Mouse (Mus musculus): ENCODE results near the gene Noc2l. TPM values are rescaled to one million over a fixed set of nuclear protein-coding genes. Genes with fewer than 3 reads are reported as not detected.

Gene Noc2l
- total RNA-seq, 2 experiments from 2014 or later: 22.6 to 22.9 TPM

DNA sequence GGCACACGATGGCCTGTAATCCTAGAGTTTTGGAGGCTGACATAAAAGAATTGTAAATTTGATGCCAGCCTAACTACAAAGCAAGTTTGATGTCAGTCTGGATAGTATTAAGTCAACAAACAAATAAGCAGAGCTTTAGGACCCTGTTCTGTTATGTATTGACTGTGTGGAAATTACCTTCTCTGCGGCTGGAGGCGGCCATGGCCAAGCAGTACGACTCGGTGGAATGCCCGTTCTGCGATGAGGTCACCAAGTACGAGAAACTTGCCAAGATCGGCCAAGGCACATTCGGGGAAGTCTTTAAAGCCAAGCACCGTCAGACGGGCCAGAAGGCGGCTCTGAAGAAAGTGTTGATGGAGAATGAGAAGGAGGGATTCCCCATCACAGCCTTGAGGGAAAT lies 22.7 kb upstream of the Noc2l start:
- intact Hi-C loops (cut with DNase I): no loop called here
- no peak for DNase-seq (ENCODE audit: low spot score)

DNA sequence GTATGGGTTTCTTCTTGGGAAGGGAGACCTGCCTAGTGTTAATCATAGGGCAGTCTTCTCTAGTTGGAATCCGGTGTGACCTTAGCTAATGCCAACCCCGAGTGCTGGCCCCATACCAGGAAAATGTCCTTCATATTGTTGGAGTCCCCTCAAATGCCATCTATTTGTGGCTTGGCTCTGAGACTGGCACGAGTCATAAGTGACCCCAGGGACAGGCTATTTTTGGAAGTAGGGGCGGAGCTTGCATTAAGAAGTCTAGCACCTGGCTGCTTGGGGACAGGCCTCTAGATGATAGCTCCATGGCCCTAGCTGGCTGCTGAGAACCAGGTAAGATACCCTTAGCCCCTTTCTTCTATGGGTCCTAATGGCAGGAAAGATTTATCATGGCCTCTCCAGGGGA lies 20.2 kb upstream of the Noc2l start, which contains the start of gene Perm1:
Gene Perm1, plus strand, starts transcription at position 220 of the 400 bp plus-strand sequence.
- intact Hi-C loops (cut with DNase I): no loop called here
- no peak for DNase-seq (ENCODE audit: low spot score)

DNA sequence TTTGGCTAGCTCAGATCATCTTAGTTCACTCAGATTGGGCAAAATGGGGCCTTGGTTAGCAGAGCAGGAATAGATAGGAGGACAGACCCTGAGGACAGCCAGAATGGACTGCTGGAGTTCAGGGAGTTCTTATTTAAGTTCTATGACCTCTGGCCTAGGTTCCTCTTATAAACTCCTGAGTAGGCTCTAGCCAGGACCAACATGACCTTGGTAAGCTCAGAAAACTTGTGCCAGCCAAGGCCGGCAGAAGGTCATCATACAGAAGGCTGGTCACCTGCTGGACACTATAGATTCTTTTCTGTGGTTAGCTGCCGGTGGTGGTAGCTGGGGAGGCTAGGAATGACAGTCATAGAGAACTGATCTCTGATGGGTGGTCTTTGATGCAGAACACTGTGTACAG lies 19.6 kb upstream of the Noc2l start:
- no peak for DNase-seq (ENCODE audit: low spot score)
- intact Hi-C loops (cut with DNase I): no loop called here

DNA sequence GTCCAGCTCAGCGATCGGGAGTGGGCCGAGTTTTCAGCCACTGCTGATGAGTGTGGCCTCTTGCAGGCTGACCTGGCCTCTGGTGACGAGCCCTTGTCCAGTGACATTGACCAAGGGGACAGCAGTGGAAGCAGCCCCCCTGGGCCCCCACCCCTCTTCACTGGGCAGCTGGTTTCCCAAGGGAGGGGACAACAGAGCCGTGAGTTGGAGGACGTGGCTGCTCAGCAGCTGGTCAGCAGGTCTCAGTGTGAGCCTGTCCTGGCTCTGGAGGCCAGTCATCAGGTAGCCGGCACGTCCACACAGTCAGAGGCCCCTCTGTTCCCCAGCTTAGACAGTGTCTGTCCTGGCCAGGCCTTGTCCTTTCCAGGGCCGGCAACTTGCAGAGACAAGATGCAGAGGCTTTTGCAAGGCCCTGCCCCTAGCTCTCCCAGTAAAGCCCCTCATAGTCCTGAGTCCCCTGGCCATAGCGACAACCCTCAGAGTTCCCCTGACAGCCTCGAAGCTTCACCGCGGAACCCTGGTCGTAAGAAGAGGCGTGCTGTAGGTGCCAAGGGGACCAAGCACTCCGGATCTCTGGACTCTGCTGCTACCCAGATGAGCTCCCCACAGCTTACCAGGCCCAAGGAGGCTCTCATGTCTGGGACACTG lies 18.7 kb upstream of the Noc2l start:
- no peak for DNase-seq (ENCODE audit: low spot score)
- intact Hi-C loops (cut with DNase I): no loop called here

DNA sequence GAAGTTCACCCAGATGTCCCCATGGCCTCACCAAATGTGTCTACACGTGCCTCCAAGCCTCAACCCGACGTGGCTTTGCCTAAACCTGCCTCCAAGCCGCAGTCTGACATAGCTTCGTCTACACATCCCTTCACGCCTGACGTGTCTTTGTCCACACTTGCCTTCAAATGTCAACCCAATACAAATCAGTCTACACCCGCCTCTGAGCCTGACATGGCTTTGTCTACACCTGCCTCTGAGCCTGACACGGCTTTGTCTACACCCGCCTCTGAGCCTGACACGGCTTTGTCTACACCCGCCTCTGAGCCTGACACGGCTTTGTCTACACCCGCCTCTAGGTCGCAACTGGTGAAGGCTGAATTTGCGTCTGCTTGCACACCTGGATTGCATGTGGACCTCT lies 18.0 kb upstream of the Noc2l start:
- DNase-seq (ENCODE audit: low spot score): no peak
- intact Hi-C loops (cut with DNase I): no loop called here

DNA sequence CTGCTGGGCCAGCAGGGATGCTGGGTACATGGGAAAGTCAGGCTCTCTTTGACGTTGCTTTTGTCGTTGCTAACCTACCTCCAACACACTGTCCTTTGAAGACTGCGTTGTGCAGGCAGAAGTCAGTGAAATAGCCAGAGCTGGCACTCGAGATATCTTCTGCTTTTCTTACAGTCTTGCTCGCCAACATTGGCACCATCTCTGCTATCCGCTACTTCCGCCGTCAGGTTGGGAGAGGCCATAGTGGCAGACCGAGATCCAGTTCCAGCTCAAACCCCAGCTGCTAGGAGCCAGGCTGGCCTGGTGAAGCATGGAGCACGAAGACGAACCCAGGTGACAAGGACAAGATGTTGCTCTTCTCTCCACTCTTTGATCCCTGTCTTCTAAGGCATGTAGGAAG lies 15.9 kb upstream of the Noc2l start:
- no peak for DNase-seq (ENCODE audit: low spot score)
- intact Hi-C loops (cut with DNase I): no loop called here

DNA sequence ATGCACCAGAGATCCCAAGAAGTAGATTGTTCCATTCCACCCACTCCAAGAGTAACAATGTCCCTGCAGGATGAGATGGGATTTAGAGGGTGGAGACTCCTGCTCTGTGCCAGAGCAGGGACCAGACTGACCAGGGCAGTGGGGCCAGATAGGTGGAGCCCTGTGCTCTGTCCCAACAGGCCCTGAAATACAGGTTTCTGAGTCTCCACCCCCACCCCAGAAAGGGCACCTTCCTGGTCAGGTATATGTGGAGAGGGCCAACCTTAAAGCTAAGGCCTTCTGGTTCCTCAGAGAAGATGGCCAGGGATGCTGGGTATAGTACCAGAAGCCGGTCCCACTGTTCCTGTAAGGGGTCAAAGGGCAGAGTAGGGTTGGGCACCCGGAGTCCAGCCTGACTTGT lies 11.5 kb upstream of the Noc2l start:
- no peak for DNase-seq (ENCODE audit: low spot score)
- intact Hi-C loops (cut with DNase I): no loop called here

DNA sequence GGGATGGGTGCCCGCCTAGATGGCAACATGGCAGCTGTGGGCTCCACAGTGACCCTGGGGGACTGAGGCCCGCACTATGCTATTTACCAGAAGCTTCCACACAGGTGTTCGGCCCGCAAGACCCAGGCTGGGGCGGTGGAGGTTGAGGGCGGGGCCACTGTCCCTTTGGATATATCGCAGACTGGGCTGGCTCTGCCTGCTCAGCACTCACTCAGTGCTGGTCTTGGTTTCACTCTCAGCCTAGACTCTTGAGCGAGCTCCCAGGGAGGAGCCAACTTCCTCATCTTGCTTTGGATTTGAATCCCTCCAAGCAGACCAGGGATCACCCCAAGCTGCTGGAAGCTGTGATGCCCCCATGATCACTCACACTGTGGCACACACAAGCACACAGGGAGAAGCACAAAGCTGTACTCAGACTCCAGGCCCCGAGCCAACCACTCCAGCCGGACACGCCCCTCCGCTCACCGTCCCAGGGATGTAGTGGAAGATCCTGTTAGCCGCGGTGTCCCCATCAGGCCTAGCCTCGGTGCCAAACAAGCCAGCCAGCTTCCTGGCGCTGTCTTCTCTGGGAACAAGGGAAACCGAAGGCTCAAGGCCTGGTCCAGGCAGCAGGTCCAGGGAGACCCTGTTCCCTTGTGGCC lies 7.9 kb upstream of the Noc2l start:
- intact Hi-C loops (cut with DNase I): no loop called here
- no peak for DNase-seq (ENCODE audit: low spot score)

DNA sequence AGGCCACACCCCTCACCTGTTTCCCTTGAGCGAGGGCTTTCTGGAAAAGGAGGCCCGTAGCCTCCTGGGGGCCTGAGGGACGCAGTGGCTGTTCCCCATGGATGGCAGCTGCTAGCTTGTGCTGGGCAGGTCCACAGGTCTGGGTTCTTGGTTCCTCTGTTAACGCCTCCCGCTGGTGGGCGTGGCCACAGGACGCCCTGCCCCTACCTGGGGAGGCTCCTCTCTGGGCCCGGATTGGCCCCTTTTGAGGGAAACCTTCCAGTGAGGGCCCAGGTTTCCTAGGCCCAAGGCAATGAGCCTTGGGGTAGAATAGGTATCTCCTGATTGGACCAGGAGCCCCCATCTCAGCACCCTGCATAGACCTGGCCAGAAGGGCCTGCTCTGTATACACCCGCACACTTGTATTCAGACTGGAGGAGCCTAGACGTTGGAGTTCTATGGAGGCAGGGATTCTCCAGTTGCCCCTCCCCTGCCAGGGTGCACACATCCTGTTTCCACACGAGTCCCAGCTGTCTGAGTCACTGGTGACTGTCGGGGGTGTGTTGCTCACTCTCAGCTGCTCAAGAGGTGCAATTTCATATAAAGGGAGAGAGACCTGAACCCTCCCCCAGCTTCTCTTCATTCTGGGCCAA lies 7.3 kb upstream of the Noc2l start:
- intact Hi-C loops (cut with DNase I): no loop called here
- no peak for DNase-seq (ENCODE audit: low spot score)

DNA sequence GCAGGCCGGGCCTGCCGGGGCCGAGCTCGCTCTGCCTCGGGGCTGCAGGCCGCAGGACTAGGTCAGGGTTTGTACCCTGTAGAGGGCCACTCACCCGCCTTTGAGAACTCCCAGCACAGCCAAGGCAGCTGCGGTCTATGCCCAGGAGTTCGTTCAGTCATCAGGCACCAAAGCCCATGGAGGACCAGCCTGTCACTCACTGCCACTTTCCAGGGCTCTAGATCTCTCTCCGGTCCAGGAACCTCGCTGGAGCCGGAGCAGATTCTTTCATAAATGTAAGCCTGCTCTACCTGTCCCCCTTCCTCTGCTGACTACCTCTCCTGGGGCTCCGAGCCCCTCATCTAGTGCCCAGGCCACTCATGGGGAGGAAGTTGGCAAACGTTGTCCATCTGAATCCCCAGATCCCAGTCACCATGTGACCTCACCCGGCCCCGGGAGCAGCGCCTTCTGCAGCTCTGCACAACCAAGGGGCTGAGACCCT lies 1.7 kb upstream of the Noc2l start:
- intact Hi-C loops (cut with DNase I): loop anchor here (2.0 to 5.0 kb wide), 2 partner anchors 31 to 122 kb away; partner anchors contain the start of gene AW011738
- DNase-seq (ENCODE audit: low spot score): no peak

DNA sequence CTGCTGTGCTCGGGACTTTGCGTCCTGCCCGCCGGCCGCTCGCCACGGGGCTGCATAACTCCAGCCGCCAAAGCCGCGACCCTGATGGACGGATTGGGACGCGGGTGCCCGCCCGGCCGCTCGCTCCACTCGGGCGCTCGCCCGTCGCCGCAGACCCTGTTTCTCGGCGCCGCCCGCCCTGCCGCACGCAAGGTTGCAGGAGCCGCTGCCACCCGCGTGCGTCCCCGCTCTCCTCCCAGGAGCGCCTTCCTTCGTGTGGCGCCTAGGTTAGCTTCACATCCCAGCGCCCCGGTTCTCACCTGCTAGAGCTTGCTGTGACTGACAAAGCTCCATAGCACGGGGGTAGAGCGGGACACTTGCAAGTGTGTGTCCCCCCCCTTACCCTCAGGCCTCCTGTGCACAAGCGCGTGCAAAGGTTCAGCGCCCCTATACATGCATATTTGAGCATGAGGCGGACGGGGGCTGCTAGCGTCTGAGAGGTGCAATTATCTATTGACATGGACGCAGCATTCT lies 1.1 kb upstream of the Noc2l start, which contains the start of gene Plekhn1:
Gene Plekhn1, minus strand, starts transcription at position 157 of the 513 bp plus-strand sequence.
- intact Hi-C loops (cut with DNase I): loop anchor here (2.0 to 5.0 kb wide), 2 partner anchors 32 to 122 kb away; partner anchors contain the start of gene AW011738
- peak; percentile 42 for DNase-seq (ENCODE audit: low spot score)

DNA sequence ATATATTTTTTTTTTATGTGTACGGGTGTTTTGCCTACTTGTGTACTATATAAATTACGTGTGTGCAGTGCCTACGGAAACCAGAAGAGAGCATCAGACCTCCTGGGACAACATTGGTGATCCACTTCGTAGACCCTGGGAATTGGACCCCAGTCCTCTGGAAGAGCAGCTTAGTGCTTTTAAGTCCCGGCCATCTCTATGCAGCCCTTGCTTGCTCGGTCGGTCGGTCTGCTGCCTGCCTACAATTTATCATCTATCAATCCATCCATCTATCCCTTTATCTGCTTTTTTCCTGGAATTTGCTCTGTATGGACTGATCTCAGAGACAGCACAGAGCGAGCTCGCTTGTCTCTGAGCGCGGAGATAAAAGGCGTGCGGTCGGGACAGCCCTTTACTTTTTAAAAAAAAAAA lies 445 bp upstream of the Noc2l start:
- intact Hi-C loops (cut with DNase I): loop anchor here (2.0 kb wide), 1 partner anchor 33 kb away; the partner anchor contains the start of gene AW011738

DNA sequence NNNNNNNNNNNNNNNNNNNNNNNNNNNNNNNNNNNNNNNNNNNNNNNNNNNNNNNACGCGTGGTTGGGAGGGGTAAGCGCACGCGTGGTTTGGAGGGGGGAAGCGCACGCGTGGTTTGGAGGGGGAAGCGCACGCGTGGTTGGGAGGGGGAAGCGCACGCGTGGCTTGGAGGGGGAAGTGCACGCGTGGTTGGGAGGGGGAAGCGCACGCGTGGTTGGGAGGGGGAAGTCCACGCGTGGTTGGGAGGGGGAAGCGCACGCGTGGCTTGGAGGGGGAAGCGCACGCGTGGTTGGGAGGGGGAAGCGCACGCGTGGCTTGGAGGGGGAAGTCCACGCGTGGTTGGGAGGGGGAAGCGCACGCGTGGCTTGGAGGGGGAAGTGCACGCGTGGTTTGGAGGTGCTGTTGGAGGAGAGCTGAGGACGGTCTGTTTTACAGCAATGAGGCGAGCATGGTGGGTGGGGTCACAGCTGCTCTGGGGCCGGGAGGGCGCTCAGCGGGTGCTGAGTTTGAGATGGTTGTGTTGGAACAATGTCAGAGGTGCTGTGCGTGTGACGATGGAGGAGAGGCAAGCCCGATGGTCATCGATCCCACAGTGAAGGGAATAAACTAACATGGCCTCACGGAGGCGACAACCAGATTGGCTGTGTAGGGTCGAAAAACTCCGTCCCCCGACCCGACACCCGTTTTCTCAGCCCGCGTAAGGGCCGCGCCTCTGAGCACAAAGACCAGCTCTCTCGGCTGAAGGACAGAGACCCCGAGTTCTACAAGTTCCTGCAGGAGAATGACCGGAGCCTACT lies 1.0 kb downstream of the Noc2l start:
- intact Hi-C loops (cut with DNase I): no loop called here
- no peak for DNase-seq (ENCODE audit: low spot score)

More for the DNA sequence above, 445 bp upstream of the Noc2l start:
- no peak for DNase-seq (ENCODE audit: low spot score)

DNA sequence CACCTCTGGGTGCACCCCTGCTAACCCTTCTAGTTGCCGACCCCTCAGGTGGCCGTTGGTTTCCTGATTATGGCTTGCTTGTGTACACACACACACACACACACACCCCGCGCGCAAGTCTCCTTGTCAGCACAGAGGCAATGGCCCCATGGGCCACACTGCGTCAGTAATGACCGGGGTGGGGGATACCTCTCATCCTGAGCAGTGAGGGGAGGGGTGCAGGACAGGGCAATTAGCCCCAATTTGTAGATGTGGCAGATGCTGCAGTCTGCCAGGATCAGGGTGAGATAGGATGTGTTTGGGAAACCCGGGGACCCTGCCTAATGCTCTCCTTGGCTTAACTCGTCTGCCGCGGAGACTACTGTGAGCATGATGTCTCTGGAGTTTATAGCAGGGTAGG lies 13.8 kb downstream of the Noc2l start:
- DNase-seq (ENCODE audit: low spot score): no peak
- intact Hi-C loops (cut with DNase I): no loop called here

DNA sequence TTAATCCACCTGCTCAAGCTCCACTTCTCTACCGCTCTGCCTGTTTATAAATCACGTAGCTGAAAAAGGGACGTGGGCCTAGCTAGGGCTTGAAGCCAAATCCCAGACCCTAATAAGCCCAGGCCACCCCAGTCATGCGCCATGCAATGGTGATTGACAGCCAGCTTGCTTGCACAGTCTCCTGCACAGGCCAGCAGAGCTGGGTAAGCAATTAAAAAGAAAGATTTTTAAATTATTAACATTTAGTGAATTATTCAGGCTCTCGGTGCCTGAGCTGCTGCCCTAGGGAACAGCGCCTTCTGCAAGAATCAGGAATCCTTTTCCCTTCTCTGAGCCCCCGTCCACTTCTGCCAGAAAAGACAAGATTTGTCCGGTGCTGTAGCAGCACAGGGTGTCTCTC lies 15.3 kb downstream of the Noc2l start:
- intact Hi-C loops (cut with DNase I): no loop called here
- DNase-seq (ENCODE audit: low spot score): no peak

DNA sequence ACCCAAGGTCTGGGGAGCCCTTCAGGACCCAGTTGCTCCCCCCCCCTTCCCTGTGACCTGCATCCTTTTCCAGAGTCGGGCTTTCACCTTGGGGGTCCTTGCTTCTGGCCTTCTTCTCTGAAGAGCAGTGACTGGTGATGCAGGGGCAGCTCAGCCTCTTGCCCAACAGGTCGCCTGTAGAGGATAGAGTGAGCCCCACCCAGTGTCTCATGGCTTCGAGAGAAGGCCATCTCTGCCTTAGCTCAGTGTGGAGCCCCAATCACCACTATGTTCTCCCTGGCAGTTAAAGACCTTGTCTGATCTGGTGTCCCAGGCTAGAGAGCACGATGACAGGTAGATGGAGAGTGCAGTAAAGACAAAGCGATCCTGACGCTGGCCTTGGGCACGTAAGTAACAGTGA lies 16.3 kb downstream of the Noc2l start:
- intact Hi-C loops (cut with DNase I): no loop called here
- no peak for DNase-seq (ENCODE audit: low spot score)

DNA sequence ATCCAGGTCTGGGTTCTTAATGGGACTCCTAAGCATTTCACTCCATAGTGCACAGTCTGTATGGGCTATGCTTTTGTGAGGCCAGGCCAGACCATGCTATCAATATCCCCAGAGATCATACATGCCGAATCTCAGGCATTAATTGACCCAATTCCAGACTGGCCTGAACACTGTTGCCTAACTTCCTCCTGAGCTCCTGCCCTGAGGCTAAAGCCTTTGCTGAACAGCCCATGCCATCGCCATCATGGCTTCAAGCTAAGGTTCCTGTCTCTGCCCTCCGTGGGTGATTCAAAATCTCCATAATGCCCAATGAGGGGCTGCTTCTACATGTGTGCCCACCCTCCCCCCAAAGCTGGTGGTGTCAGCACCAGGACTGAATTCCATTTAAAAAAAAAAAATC lies 16.8 kb downstream of the Noc2l start:
- no peak for DNase-seq (ENCODE audit: low spot score)
- intact Hi-C loops (cut with DNase I): no loop called here

DNA sequence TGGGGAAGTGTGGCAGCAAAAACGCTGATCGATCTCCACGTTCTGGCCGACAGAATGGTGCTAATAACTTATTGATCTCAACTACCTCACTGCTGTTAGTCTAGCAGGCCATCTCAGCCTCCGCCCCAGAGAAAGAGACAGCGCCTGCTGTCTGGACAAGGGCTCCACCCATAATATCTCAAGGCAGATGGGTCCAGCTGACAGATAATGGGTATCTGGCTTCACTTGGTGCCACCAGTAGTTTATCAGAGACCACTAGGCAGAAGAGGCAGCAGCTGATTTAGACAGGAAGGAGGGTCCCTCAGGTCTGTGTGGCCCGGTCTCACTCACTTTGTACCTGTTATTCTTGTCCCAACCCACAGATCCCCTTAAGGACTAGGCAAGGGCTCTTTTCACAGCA lies 17.2 kb downstream of the Noc2l start:
- intact Hi-C loops (cut with DNase I): no loop called here
- DNase-seq (ENCODE audit: low spot score): no peak

DNA sequence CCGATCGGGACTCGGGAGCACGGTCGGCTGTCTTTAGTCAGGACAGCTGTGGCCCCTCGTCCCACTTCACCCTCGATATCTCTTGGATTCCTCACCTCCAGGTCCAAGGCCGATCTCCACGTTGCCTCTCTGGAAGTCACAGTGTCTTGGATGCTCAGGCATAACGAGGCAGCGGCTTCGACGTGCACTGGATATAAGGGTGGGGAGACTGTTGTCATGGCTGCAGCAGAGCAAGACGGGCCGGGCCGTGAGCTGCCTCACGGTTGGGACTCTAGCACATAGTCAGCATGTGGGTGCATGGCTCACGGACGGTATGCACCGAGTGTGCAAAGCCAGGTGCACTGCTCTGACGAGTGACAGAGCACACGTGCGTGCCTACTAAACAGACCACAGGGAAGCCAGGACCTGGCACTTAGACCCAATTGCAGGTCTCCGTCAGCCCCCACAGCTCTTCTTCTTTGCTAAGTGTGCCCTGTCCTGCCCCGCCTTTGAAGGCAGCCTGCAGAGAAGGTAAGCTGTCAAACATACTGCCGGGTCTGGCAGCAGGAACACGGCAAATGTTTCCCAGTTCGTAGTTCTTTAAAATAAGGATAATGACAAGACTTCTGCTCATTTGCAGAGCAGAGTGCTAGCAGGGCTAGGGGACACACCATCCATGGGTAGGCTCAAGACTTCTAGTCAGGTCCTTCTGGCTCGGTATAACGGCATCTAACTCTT lies 18.7 kb downstream of the Noc2l start:
- intact Hi-C loops (cut with DNase I): no loop called here
- no peak for DNase-seq (ENCODE audit: low spot score)

Data from heart, postnatal 25 days (tissue).